Mouse (Mus musculus): ENCODE measurements around the gene Pgs1. TPM values are rescaled to one million over a fixed set of nuclear protein-coding genes. Genes with fewer than 3 reads are reported as not detected.

Gene Pgs1
- polyA plus RNA-seq, 1 experiment from 2014 or later = 62.5 TPM

- WGBS = 86% methylated on average over 16 of the region's 16 CpGs
- H3K4me2 ChIP-seq = no peak overlapping the region
- no peaks in the 10 kb centered on the region for H3K36me3 ChIP-seq (replicated peaks)
- no peak overlapping the region for H3K27ac ChIP-seq
- H3K27me3 ChIP-seq (replicated peaks) = no peaks in the 10 kb centered on the region
- no peaks in the 10 kb centered on the region for H3K9me3 ChIP-seq
- no peak for ATAC-seq (replicated peaks)
- no peak overlapping the region for H3K9ac ChIP-seq
- no peaks in the 10 kb centered on the region for H3K4me1 ChIP-seq
- no peak overlapping the region for H3K4me3 ChIP-seq
Measured at GRCm38 (mm10) chr11:118050174-118050573, 64.1 kb downstream of the Pgs1 start.

- no peaks in the 10 kb centered on the region for H3K9me3 ChIP-seq
- no peak; the same call in 1 of the 2 replicates for ATAC-seq (replicated peaks)
- no peak overlapping the region for H3K9ac ChIP-seq
- H3K27me3 ChIP-seq (replicated peaks) = no peaks in the 10 kb centered on the region
- H3K27ac ChIP-seq = no peak overlapping the region
- 77% methylated on average over 12 of the region's 12 CpGs for WGBS
- no peak overlapping the region for H3K4me3 ChIP-seq
- 0 out of 2 replicates have a peak, but pooled peaks cover 2% of the 10 kb centered on the region for H3K4me1 ChIP-seq
- no peaks in the 10 kb centered on the region for H3K36me3 ChIP-seq (replicated peaks)
- H3K4me2 ChIP-seq = no peak overlapping the region
Measured at GRCm38 (mm10) chr11:118058367-118058766, 72.3 kb downstream of the Pgs1 start.

- Histone ChIP-seq H3K4me2 (no peak overlapping the region), H3K4me1 (0 out of 2 replicates have a peak, but pooled peaks cover 2% of the 10 kb centered on the region), H3K36me3 (replicated peaks) (no peaks in the 10 kb centered on the region), H3K4me3 (no peak overlapping the region), H3K9ac (no peak overlapping the region), H3K27ac (no peak overlapping the region), H3K27me3 (replicated peaks) (no peaks in the 10 kb centered on the region), H3K9me3 (no peaks in the 10 kb centered on the region)
- ATAC-seq (replicated peaks) = no peak
- 62% methylated on average over 10 of the region's 10 CpGs for WGBS
Measured at GRCm38 (mm10) chr11:118058872-118059271, 72.8 kb downstream of the Pgs1 start.

- no peaks in the 10 kb centered on the region for H3K9me3 ChIP-seq
- 88% methylated on average over 14 of the region's 14 CpGs for WGBS
- 0 out of 2 replicates have a peak, but pooled peaks cover 2% of the 10 kb centered on the region for H3K4me1 ChIP-seq
- no peak overlapping the region for H3K4me3 ChIP-seq
- ATAC-seq (replicated peaks) = no peak
- no peaks in the 10 kb centered on the region for H3K36me3 ChIP-seq (replicated peaks)
- no peaks in the 10 kb centered on the region for H3K27me3 ChIP-seq (replicated peaks)
- no peak overlapping the region for H3K9ac ChIP-seq
- no peak overlapping the region for H3K4me2 ChIP-seq
- no peak overlapping the region for H3K27ac ChIP-seq
Measured at GRCm38 (mm10) chr11:118060038-118060437, 73.9 kb downstream of the Pgs1 start.

GRCm38 (mm10) chr11:118067588-118067987, 81.5 kb downstream of the Pgs1 start:
- 67% methylated on average over 8 of the region's 8 CpGs for WGBS
- Histone ChIP-seq H3K27ac (no peak overlapping the region), H3K4me3 (no peak overlapping the region), H3K36me3 (replicated peaks) (no peaks in the 10 kb centered on the region), H3K9ac (no peak overlapping the region), H3K4me2 (no peak overlapping the region), H3K4me1 (no peaks in the 10 kb centered on the region), H3K27me3 (replicated peaks) (no peaks in the 10 kb centered on the region), H3K9me3 (no peaks in the 10 kb centered on the region)
- no peak for ATAC-seq (replicated peaks)

- no peak overlapping the region for H3K4me2 ChIP-seq
- H3K27ac ChIP-seq = no peak overlapping the region
- H3K9ac ChIP-seq = no peak overlapping the region
- WGBS = 75% methylated on average over 16 of the region's 16 CpGs
- no peak for ATAC-seq (replicated peaks)
- H3K36me3 ChIP-seq (replicated peaks) = no peaks in the 10 kb centered on the region
- H3K9me3 ChIP-seq = no peaks in the 10 kb centered on the region
- H3K4me1 ChIP-seq = no peaks in the 10 kb centered on the region
- no peak overlapping the region for H3K4me3 ChIP-seq
- H3K27me3 ChIP-seq (replicated peaks) = no peaks in the 10 kb centered on the region
Measured at GRCm38 (mm10) chr11:118068812-118069332, 82.8 kb downstream of the Pgs1 start.

- no peaks in the 10 kb centered on the region for H3K27me3 ChIP-seq (replicated peaks)
- H3K27ac ChIP-seq = no peak overlapping the region
- ATAC-seq (replicated peaks) = no peak
- no peak overlapping the region for H3K9ac ChIP-seq
- no peaks in the 10 kb centered on the region for H3K9me3 ChIP-seq
- WGBS = 34% methylated on average over 11 of the region's 11 CpGs
- no peaks in the 10 kb centered on the region for H3K4me1 ChIP-seq
- no peak overlapping the region for H3K4me3 ChIP-seq
- no peaks in the 10 kb centered on the region for H3K36me3 ChIP-seq (replicated peaks)
- no peak overlapping the region for H3K4me2 ChIP-seq
Measured at GRCm38 (mm10) chr11:118071227-118071912, 85.3 kb downstream of the Pgs1 start.

Small RNA genes lying within 50 kb of the gene (microRNA-seq; reads per million reads assigned to microRNA genes)
- gene Mir6933 = not detected

Other genes with a start within 250 kb of the Pgs1 start
- 1.00 and 1.5 TPM in 2 replicates for gene Tmc8, start 204.2 kb upstream of the Pgs1 start, polyA plus RNA-seq (2015; fragmentation: Nextera tagmentation; extraction: Ambion mirVana)
- 4.2 and 5.7 TPM in 2 replicates for gene Tmc6, start 204.1 kb upstream of the Pgs1 start, polyA plus RNA-seq (2015; fragmentation: Nextera tagmentation; extraction: Ambion mirVana)
- not detected in 2 replicates for gene 6030468B19Rik, start 188.6 kb upstream of the Pgs1 start, polyA plus RNA-seq (2015; fragmentation: Nextera tagmentation; extraction: Ambion mirVana)
- 0.98 and 1.4 TPM in 2 replicates for gene Gm20708, start 176.6 kb upstream of the Pgs1 start, polyA plus RNA-seq (2015; fragmentation: Nextera tagmentation; extraction: Ambion mirVana)
- gene Syngr2, start 176.6 kb upstream of the Pgs1 start, polyA plus RNA-seq (2015; fragmentation: Nextera tagmentation; extraction: Ambion mirVana) = 15.8 and 18.4 TPM in 2 replicates
- 4.9 and 5.4 TPM in 2 replicates for gene Afmid, start 160.4 kb upstream of the Pgs1 start, polyA plus RNA-seq (2015; fragmentation: Nextera tagmentation; extraction: Ambion mirVana)
- gene Tk1, start 160.2 kb upstream of the Pgs1 start, polyA plus RNA-seq (2015; fragmentation: Nextera tagmentation; extraction: Ambion mirVana) = 15.3 and 19.7 TPM in 2 replicates
- gene Birc5, start 137.0 kb upstream of the Pgs1 start, polyA plus RNA-seq (2015; fragmentation: Nextera tagmentation; extraction: Ambion mirVana) = 29.4 and 32.8 TPM in 2 replicates
- not detected in 2 replicates for gene Tmem235, start 125.5 kb upstream of the Pgs1 start, polyA plus RNA-seq (2015; fragmentation: Nextera tagmentation; extraction: Ambion mirVana)
- gene Tha1, start 112.8 kb upstream of the Pgs1 start, polyA plus RNA-seq (2015; fragmentation: Nextera tagmentation; extraction: Ambion mirVana) = 5.3 and 5.6 TPM in 2 replicates
- gene Socs3, start 16.2 kb upstream of the Pgs1 start, polyA plus RNA-seq (2015; fragmentation: Nextera tagmentation; extraction: Ambion mirVana) = 8.7 and 8.9 TPM in 2 replicates
- 0.23 and 0.34 TPM in 2 replicates for gene Dnah17, start 144.3 kb downstream of the Pgs1 start, polyA plus RNA-seq (2015; fragmentation: Nextera tagmentation; extraction: Ambion mirVana)

Measured in midbrain, embryonic 15.5 days (tissue).